ENCODE assay signal across 8 mouse cellular contexts in the genomic region with DNA sequence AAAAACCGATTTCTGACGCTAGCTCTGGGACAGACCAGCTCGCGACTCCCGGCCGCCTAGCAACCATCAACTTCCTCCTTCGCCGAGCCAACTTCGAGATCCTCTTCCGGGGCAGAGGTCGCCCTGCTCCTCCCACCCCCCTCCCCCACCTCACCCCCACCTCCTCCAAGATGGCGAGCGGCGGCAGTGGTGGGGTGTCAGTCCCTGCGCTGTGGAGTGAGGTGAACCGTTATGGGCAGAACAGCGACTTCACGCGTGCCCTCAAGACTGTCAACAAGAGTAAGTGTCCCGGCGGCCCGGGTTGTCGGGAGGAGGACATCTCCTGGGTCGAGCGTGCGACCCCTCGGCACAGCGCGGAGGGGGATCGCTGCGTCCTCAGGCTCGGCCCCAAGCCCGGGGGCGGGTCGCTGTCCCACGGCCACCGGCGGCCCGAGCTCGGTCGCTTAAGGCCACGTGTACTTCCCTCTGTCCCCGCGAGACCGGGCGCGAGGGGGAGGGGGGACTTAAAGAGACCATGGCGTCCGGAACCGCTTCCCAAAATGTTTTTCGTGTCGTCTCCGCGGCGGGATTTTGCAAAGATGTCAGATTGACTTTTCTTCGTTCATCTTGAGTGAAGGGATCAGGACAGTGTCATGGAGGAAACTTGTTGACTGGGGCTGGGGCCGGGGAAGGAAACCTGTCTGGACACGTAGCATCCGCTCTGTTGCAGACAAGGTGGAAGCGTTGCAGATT. TPM values are rescaled to one million over a fixed set of nuclear protein-coding genes. Genes with fewer than 3 reads are reported as not detected.
A peak's percentile ranks its signal among the peaks of the same experiment; 100 is the strongest.
DNase-seq lines count a peak whose midpoint lies in the region; ATAC-seq and TF ChIP-seq lines count a peak whose summit lies in the region.

TSS of gene Srp72 (plus strand) at position 130 of the 732 bp plus-strand sequence.

- DNase-seq in gastrocnemius, adult 8-10 months (ENCODE audit: low spot score in 2 of 2), result peak; percentile 74 to 76
- DNase-seq in hindbrain, postnatal 0 days (ENCODE audit: low spot score), result peak; percentile 92
- DNase-seq in left cerebral cortex, adult 18-20 months (ENCODE audit: low spot score in 2 of 2), result peak; percentile 82 to 84
- peak; percentile 88 to 89 for DNase-seq in lung, postnatal 4 days
- DNase-seq in retina, postnatal 1 day, result peak; percentile 93
- DNase-seq in thymus, postnatal 4 days, result peak; percentile 93

- H3K36me3 ChIP-seq in hindbrain, postnatal 0 days (ENCODE audit: insufficient read depth, low read length), result peaks cover 9% of the 10 kb centered on the region

- under 1% methylated on average over 60 of the region's 60 CpGs for WGBS in hindbrain, postnatal 0 days

- peak within 1 kb of the TSS; percentile 97 for H3K4me2 ChIP-seq in hindbrain, postnatal 0 days (ENCODE audit: low read depth, low read length)

- peak; percentile 86 for ATAC-seq in activated CD4-positive, CD25-positive, alpha-beta regulatory T cell, adult 4 months
- ATAC-seq in common myeloid progenitor, adult 5-6 weeks (replicated peaks; ENCODE audit: low read depth, poor library complexity, severe bottlenecking), result peak; percentile 90
- peak; percentile 96 for ATAC-seq in hindbrain, postnatal 0 days

- TF ChIP-seq CTCF in hindbrain, postnatal 0 days (IDR thresholded peaks at IDR 0.05; ENCODE audit: low read depth), result no peak

- peaks cover 12% of the 10 kb centered on the region for H3K4me1 ChIP-seq in hindbrain, postnatal 0 days (ENCODE audit: insufficient read depth, low read length)

- peak within 1 kb of the TSS; percentile 84 for H3K4me3 ChIP-seq in hindbrain, postnatal 0 days (ENCODE audit: low read length)

- peak within 1 kb of the TSS; percentile 91 for H3K27ac ChIP-seq in hindbrain, postnatal 0 days

- H3K9ac ChIP-seq in hindbrain, postnatal 0 days (replicated peaks; ENCODE audit: low read length), result peak within 1 kb of the TSS; percentile 89

- H3K9me3 ChIP-seq in hindbrain, postnatal 0 days (ENCODE audit: low read length), result no peaks in the 10 kb centered on the region

- no peaks in the 10 kb centered on the region for H3K27me3 ChIP-seq in hindbrain, postnatal 0 days (ENCODE audit: insufficient read depth, low read length)

RNA-seq across cellular contexts. Expression of gene Srp72, which starts in this region (rescaled TPM):
- polyA plus RNA-seq in activated CD4-positive, CD25-positive, alpha-beta regulatory T cell, adult 4 months (2017; shearing (Covaris generic)), result 100 to 1,000 TPM; 123 to 144 TPM
- total RNA-seq in common myeloid progenitor, adult 5-6 weeks (2017), result 119 and 157 TPM in 2 replicates
- 10 to 100 TPM; 46.9 to 53.4 (median 49.4) TPM for total RNA-seq in gastrocnemius, adult 8-10 months (2022)
- 53.0 and 55.2 TPM in 2 replicates for total RNA-seq in hindbrain, postnatal 0 days (2014; rRNA removed)
- polyA plus RNA-seq in hindbrain, postnatal 0 days (2015; fragmentation: Nextera tagmentation; extraction: Ambion mirVana), result 72.9 and 78.7 TPM in 2 replicates
- 100 to 1,000 TPM in 1 of 2 experiments, 10 to 100 TPM in 1; 93.8 to 100 TPM for total RNA-seq in left cerebral cortex, adult 18-20 months (2021)

Comparison
In these comparisons a context has a peak if more than half of its experiments do, and no peak if none do; other contexts are left out.
1. Peak in every context shown above with its lines: DNase-seq, ATAC-seq, H3K4me3 ChIP-seq and H3K27ac ChIP-seq.